Mouse (Mus musculus): Measurements from ENCODE around the gene Timm8a2. TPM values are rescaled to one million over a fixed set of nuclear protein-coding genes. Genes with fewer than 3 reads are reported as not detected.

Timm8a2 gene
- polyA plus RNA-seq, 1 experiment: not detected

- no peaks in the 10 kb centered on the region for H3K36me3 ChIP-seq (ENCODE audit: control insufficient read depth, insufficient read depth)
- H3K4me3 ChIP-seq (ENCODE audit: insufficient read depth, poor library complexity, severe bottlenecking): no peak overlapping the region
These were observed 32.2 kb upstream of the Timm8a2 start for GRCm38 (mm10) chr14:122002224-122002623.

GRCm38 (mm10) chr14:122003812-122004211, 30.7 kb upstream of the Timm8a2 start:
- no peak overlapping the region for H3K4me3 ChIP-seq (ENCODE audit: insufficient read depth, poor library complexity, severe bottlenecking)
- no peaks in the 10 kb centered on the region for H3K79me2 ChIP-seq (ENCODE audit: control insufficient read depth, insufficient read depth)
- no peaks in the 10 kb centered on the region for H3K27me3 ChIP-seq (ENCODE audit: control insufficient read depth, insufficient read depth, insufficient read length)
- TF ChIP-seq CEBPB (IDR thresholded peaks at IDR 0.05; ENCODE audit: low read depth) (no peak), CTCF (IDR thresholded peaks at IDR 0.05; ENCODE audit: control insufficient read depth, insufficient read depth, insufficient read length) (no peak), USF1 (IDR thresholded peaks at IDR 0.05; ENCODE audit: low read depth) (no peak), MAX (IDR thresholded peaks at IDR 0.05) (no peak), MYOG (IDR thresholded peaks at IDR 0.05; ENCODE audit: control insufficient read depth, extremely low read depth, insufficient read length) (no peak), MYOD1 (IDR thresholded peaks at IDR 0.05; ENCODE audit: control insufficient read depth, insufficient read length, low read depth) (no peak), FOSL1 (IDR thresholded peaks at IDR 0.05; ENCODE audit: insufficient read depth, low read length, poor library complexity, severe bottlenecking) (no peak)
- no peak overlapping the region for H3ac ChIP-seq (ENCODE audit: control insufficient read depth, insufficient read length, low read depth)
- no peaks in the 10 kb centered on the region for H3K79me3 ChIP-seq (ENCODE audit: low read depth)
- H3K36me3 ChIP-seq (ENCODE audit: control insufficient read depth, insufficient read depth): peaks cover 4% of the 10 kb centered on the region

More at GRCm38 (mm10) chr14:122002224-122002623, 32.2 kb upstream of the Timm8a2 start:
- TF ChIP-seq FOSL1 (IDR thresholded peaks at IDR 0.05; ENCODE audit: insufficient read depth, low read length, poor library complexity, severe bottlenecking): no peak
- TF ChIP-seq CEBPB (IDR thresholded peaks at IDR 0.05; ENCODE audit: low read depth): no peak
- TF ChIP-seq CTCF (IDR thresholded peaks at IDR 0.05; ENCODE audit: control insufficient read depth, insufficient read depth, insufficient read length): no peak
- no peak for TF ChIP-seq MAX (IDR thresholded peaks at IDR 0.05)
- no peak for TF ChIP-seq MYOD1 (IDR thresholded peaks at IDR 0.05; ENCODE audit: control insufficient read depth, insufficient read length, low read depth)
- no peak for TF ChIP-seq USF1 (IDR thresholded peaks at IDR 0.05; ENCODE audit: low read depth)
- TF ChIP-seq MYOG (IDR thresholded peaks at IDR 0.05; ENCODE audit: control insufficient read depth, extremely low read depth, insufficient read length): no peak
- H3K79me3 ChIP-seq (ENCODE audit: low read depth): no peaks in the 10 kb centered on the region
- H3K79me2 ChIP-seq (ENCODE audit: control insufficient read depth, insufficient read depth): no peaks in the 10 kb centered on the region
- no peaks in the 10 kb centered on the region for H3K27me3 ChIP-seq (ENCODE audit: control insufficient read depth, insufficient read depth, insufficient read length)
- no peak overlapping the region for H3ac ChIP-seq (ENCODE audit: control insufficient read depth, insufficient read length, low read depth)

DNA sequence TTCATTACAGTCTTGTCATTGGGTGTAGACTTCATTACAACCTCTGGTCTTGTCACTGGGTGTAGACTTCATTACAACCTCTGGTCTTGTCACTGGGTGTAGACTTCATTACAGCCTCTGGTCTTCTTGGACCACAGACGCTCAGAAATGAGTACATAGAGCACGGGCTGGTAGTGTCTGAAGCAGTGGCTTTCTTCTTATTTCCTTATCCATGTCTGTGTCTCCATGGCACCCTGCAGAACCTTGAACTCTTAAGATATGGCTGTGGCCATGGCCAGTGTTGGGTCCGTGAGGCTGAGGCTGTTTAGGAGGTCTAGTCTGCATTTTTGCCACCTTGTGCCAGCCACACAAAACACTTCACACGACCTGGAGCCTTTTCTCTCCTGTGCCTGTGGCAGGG, 26.2 kb upstream of the Timm8a2 start:
- H3K79me3 ChIP-seq (ENCODE audit: low read depth): no peaks in the 10 kb centered on the region
- H3K79me2 ChIP-seq (ENCODE audit: control insufficient read depth, insufficient read depth): no peaks in the 10 kb centered on the region
- no peak overlapping the region for H3ac ChIP-seq (ENCODE audit: control insufficient read depth, insufficient read length, low read depth)
- no peak for TF ChIP-seq MYOG (IDR thresholded peaks at IDR 0.05; ENCODE audit: control insufficient read depth, extremely low read depth, insufficient read length)
- TF ChIP-seq CTCF (IDR thresholded peaks at IDR 0.05; ENCODE audit: control insufficient read depth, insufficient read depth, insufficient read length): no peak
- no peak for TF ChIP-seq USF1 (IDR thresholded peaks at IDR 0.05; ENCODE audit: low read depth)
- no peak for TF ChIP-seq MAX (IDR thresholded peaks at IDR 0.05)
- TF ChIP-seq FOSL1 (IDR thresholded peaks at IDR 0.05; ENCODE audit: insufficient read depth, low read length, poor library complexity, severe bottlenecking): no peak
- TF ChIP-seq MYOD1 (IDR thresholded peaks at IDR 0.05; ENCODE audit: control insufficient read depth, insufficient read length, low read depth): no peak
- no peak for TF ChIP-seq CEBPB (IDR thresholded peaks at IDR 0.05; ENCODE audit: low read depth)
- peaks cover 24% of the 10 kb centered on the region for H3K36me3 ChIP-seq (ENCODE audit: control insufficient read depth, insufficient read depth)
- no peak overlapping the region for H3K4me3 ChIP-seq (ENCODE audit: insufficient read depth, poor library complexity, severe bottlenecking)
- no peaks in the 10 kb centered on the region for H3K27me3 ChIP-seq (ENCODE audit: control insufficient read depth, insufficient read depth, insufficient read length)

- Histone ChIP-seq H3K79me3 (ENCODE audit: low read depth) (no peaks in the 10 kb centered on the region), H3ac (ENCODE audit: control insufficient read depth, insufficient read length, low read depth) (no peak overlapping the region), H3K79me2 (ENCODE audit: control insufficient read depth, insufficient read depth) (no peaks in the 10 kb centered on the region), H3K4me3 (ENCODE audit: insufficient read depth, poor library complexity, severe bottlenecking) (no peak overlapping the region), H3K36me3 (ENCODE audit: control insufficient read depth, insufficient read depth) (peaks cover 24% of the 10 kb centered on the region), H3K27me3 (ENCODE audit: control insufficient read depth, insufficient read depth, insufficient read length) (no peaks in the 10 kb centered on the region)
- TF ChIP-seq CTCF (IDR thresholded peaks at IDR 0.05; ENCODE audit: control insufficient read depth, insufficient read depth, insufficient read length) (no peak), MYOD1 (IDR thresholded peaks at IDR 0.05; ENCODE audit: control insufficient read depth, insufficient read length, low read depth) (no peak), MYOG (IDR thresholded peaks at IDR 0.05; ENCODE audit: control insufficient read depth, extremely low read depth, insufficient read length) (no peak), MAX (IDR thresholded peaks at IDR 0.05) (no peak), USF1 (IDR thresholded peaks at IDR 0.05; ENCODE audit: low read depth) (no peak), FOSL1 (IDR thresholded peaks at IDR 0.05; ENCODE audit: insufficient read depth, low read length, poor library complexity, severe bottlenecking) (no peak), CEBPB (IDR thresholded peaks at IDR 0.05; ENCODE audit: low read depth) (no peak)
These were observed 25.0 kb upstream of the Timm8a2 start for GRCm38 (mm10) chr14:122009502-122009901.

- Histone ChIP-seq H3K27me3 (ENCODE audit: control insufficient read depth, insufficient read depth, insufficient read length) (no peaks in the 10 kb centered on the region), H3ac (ENCODE audit: control insufficient read depth, insufficient read length, low read depth) (no peak overlapping the region), H3K79me3 (ENCODE audit: low read depth) (no peaks in the 10 kb centered on the region), H3K36me3 (ENCODE audit: control insufficient read depth, insufficient read depth) (peaks cover 24% of the 10 kb centered on the region), H3K79me2 (ENCODE audit: control insufficient read depth, insufficient read depth) (no peaks in the 10 kb centered on the region), H3K4me3 (ENCODE audit: insufficient read depth, poor library complexity, severe bottlenecking) (no peak overlapping the region)
- TF ChIP-seq FOSL1 (IDR thresholded peaks at IDR 0.05; ENCODE audit: insufficient read depth, low read length, poor library complexity, severe bottlenecking) (no peak), CEBPB (IDR thresholded peaks at IDR 0.05; ENCODE audit: low read depth) (no peak)
These were observed 24.2 kb upstream of the Timm8a2 start for GRCm38 (mm10) chr14:122010301-122010700.

- no peaks in the 10 kb centered on the region for H3K79me2 ChIP-seq (ENCODE audit: control insufficient read depth, insufficient read depth)
- no peaks in the 10 kb centered on the region for H3K79me3 ChIP-seq (ENCODE audit: low read depth)
- H3K4me3 ChIP-seq (ENCODE audit: insufficient read depth, poor library complexity, severe bottlenecking): no peak overlapping the region
- TF ChIP-seq FOSL1 (IDR thresholded peaks at IDR 0.05; ENCODE audit: insufficient read depth, low read length, poor library complexity, severe bottlenecking): no peak
- no peak for TF ChIP-seq CTCF (IDR thresholded peaks at IDR 0.05; ENCODE audit: control insufficient read depth, insufficient read depth, insufficient read length)
- no peaks in the 10 kb centered on the region for H3K27me3 ChIP-seq (ENCODE audit: control insufficient read depth, insufficient read depth, insufficient read length)
- H3ac ChIP-seq (ENCODE audit: control insufficient read depth, insufficient read length, low read depth): no peak overlapping the region
- peaks cover 24% of the 10 kb centered on the region for H3K36me3 ChIP-seq (ENCODE audit: control insufficient read depth, insufficient read depth)
These were observed 22.7 kb upstream of the Timm8a2 start for GRCm38 (mm10) chr14:122011768-122012167.

Data from C2C12 (cell line).